Mouse (Mus musculus): ENCODE results near the gene Gpr146. TPM values are rescaled to one million over a fixed set of nuclear protein-coding genes. Genes with fewer than 3 reads are reported as not detected.

Gene Gpr146
- polyA plus RNA-seq, 1 experiment: 15.3 TPM

DNA sequence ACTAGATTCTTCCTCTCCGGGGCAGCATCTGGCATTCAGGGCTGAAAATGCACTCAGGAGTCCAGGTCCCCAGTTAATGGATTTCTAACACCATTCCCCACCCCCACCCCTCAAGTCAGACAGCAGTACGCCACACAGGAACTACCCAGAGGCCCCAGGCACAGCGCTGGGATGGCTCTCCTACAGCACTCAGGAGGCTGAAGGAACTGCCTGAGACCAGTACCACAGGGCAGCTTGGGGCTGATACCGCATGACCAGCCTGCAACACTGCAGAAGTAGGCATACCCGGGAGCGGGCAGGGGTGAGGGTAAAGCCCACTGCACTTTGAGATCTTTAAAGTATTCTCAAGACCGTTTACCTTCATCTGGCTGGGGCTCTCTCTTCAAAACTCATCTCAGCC is 28.0 kb downstream of the Gpr146 start:
- Histone ChIP-seq H3K4me3 (ENCODE audit: insufficient read depth, low read length) (no peak overlapping the region), H3K4me1 (ENCODE audit: control insufficient read depth, insufficient read depth, low read length) (peaks cover 8% of the 10 kb centered on the region), H3K27ac (ENCODE audit: insufficient read depth, low read length) (no peak overlapping the region)
- TF ChIP-seq CTCF (IDR thresholded peaks at IDR 0.05; ENCODE audit: extremely low read depth, insufficient read depth, low read length) (no peak), POLR2A (IDR thresholded peaks at IDR 0.05; ENCODE audit: extremely low read depth, insufficient read depth, low read length) (no peak)

DNA sequence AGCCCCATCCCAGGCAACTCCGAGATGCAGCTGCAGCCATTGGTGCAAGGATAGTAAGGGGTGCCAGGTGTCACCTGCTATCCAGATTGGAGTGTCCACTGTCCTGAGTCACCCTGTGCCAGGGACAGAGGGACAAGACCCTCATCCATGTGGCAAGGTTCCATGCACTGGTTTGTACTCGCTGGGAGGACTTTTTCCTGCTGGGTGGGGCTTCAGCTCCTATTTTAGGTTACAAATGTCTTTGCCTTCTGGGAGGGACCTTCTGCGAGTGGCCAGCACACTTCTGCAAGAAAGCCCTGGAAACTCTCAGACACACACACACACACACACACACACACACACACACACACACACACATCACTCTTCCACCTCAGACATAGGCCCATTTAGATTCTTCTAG is 28.5 kb downstream of the Gpr146 start:
- H3K4me1 ChIP-seq (ENCODE audit: control insufficient read depth, insufficient read depth, low read length): peaks cover 8% of the 10 kb centered on the region
- TF ChIP-seq POLR2A (IDR thresholded peaks at IDR 0.05; ENCODE audit: extremely low read depth, insufficient read depth, low read length): no peak
- TF ChIP-seq CTCF (IDR thresholded peaks at IDR 0.05; ENCODE audit: extremely low read depth, insufficient read depth, low read length): no peak
- H3K4me3 ChIP-seq (ENCODE audit: insufficient read depth, low read length): no peak overlapping the region
- no peak overlapping the region for H3K27ac ChIP-seq (ENCODE audit: insufficient read depth, low read length)

DNA sequence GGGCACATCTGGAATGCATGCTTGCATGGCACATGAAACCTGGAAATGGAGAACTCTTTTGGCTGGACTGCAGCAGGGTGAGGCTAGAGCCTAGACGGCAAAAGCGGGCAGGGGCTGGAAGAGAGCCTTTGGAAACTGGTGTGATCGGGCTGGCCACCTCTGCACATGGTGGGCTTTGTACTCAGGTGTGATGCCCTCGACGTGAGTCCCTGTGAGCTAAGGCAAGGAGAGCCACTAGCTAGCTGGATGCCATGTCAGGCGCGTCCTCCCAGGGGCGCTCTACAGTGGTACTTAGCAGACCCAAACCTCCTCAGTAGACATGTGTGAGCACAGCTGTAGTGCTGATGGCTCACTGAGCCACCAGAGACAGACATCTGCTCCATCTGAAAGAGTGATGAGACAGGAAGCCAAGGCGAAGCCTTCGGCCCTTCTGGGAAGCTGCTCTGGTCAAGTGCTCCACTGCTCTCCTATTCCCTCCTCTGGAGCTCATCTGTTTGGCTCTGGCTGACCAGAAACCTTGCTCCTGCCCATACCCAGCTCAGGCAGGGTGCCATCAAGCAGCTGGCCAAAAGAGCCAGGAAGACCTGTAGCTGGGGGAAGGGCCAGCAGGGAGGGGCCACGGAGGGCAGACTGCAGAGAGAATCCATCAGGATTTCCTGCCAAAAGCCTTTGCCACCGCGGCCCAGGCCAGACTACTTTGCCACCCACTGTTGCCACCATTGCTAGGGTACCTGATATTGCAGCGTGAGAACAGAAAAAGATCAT is 29.8 kb downstream of the Gpr146 start:
- TF ChIP-seq POLR2A (IDR thresholded peaks at IDR 0.05; ENCODE audit: extremely low read depth, insufficient read depth, low read length) (no peak), CTCF (IDR thresholded peaks at IDR 0.05; ENCODE audit: extremely low read depth, insufficient read depth, low read length) (no peak)
- H3K4me3 ChIP-seq (ENCODE audit: insufficient read depth, low read length): no peak overlapping the region

GRCm38 (mm10) chr5:139408511-139408910 is 31.0 kb downstream of the Gpr146 start:
- TF ChIP-seq POLR2A (IDR thresholded peaks at IDR 0.05; ENCODE audit: extremely low read depth, insufficient read depth, low read length) (no peak), CTCF (IDR thresholded peaks at IDR 0.05; ENCODE audit: extremely low read depth, insufficient read depth, low read length) (no peak)
- no peak overlapping the region for H3K4me3 ChIP-seq (ENCODE audit: insufficient read depth, low read length)
- H3K27ac ChIP-seq (ENCODE audit: insufficient read depth, low read length): no peak overlapping the region
- H3K4me1 ChIP-seq (ENCODE audit: control insufficient read depth, insufficient read depth, low read length): no peaks in the 10 kb centered on the region; the same call in 1 of the 2 replicates

More for the DNA sequence above, 29.8 kb downstream of the Gpr146 start:
- no peak overlapping the region for H3K27ac ChIP-seq (ENCODE audit: insufficient read depth, low read length)
- H3K4me1 ChIP-seq (ENCODE audit: control insufficient read depth, insufficient read depth, low read length): peaks cover 3% of the 10 kb centered on the region

DNA sequence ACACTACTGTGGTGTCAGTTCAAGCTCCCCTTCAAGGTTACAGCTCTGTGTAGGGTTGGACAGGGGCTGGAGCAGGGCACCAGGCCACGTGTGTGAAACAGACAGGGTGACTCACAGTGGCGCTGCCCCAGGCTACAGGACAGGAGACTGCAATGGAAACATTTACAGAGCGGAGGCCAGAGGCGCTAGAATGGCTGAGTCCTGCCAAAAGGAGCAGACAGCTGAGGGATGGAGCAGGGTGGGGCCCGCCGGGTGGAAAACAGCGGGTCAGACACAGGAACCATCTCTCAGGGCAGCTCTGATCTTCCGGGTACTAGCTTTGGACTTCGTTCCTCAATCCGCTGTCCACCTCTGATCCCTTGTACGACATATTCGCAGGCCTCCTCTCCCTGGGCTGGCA is 31.9 kb downstream of the Gpr146 start:
- Histone ChIP-seq H3K27ac (ENCODE audit: insufficient read depth, low read length) (peak overlapping the region; percentile 78), H3K4me3 (ENCODE audit: insufficient read depth, low read length) (no peak overlapping the region), H3K4me1 (ENCODE audit: control insufficient read depth, insufficient read depth, low read length) (no peaks in the 10 kb centered on the region; the same call in 1 of the 2 replicates)
- no peak for TF ChIP-seq POLR2A (IDR thresholded peaks at IDR 0.05; ENCODE audit: extremely low read depth, insufficient read depth, low read length)
- no peak for TF ChIP-seq CTCF (IDR thresholded peaks at IDR 0.05; ENCODE audit: extremely low read depth, insufficient read depth, low read length)

- peak overlapping the region; percentile 78 for H3K27ac ChIP-seq (ENCODE audit: insufficient read depth, low read length)
- TF ChIP-seq CTCF (IDR thresholded peaks at IDR 0.05; ENCODE audit: extremely low read depth, insufficient read depth, low read length) (no peak), POLR2A (IDR thresholded peaks at IDR 0.05; ENCODE audit: extremely low read depth, insufficient read depth, low read length) (no peak)
Measured at GRCm38 (mm10) chr5:139410056-139410455, 32.6 kb downstream of the Gpr146 start.

DNA sequence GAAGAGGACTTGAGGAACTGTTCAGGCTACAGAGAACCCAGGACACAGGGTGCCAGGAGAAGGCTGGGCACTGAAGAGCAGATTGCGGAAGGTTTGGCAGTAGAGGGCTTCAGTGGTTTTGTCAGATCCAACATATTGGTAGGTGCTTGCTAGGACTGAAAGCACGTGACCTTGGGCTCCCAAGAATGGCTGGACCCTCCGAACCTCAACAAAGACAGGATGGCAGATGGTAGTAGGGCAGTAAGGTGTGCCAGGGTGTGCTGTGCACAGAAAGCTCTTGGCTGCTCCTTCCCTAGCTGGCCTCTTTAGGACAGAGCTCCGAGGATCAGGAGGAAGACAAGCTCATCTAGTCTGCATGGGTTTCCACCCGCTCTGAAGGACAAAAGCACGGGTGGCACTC is 33.6 kb downstream of the Gpr146 start:
- Histone ChIP-seq H3K4me1 (ENCODE audit: control insufficient read depth, insufficient read depth, low read length) (no peaks in the 10 kb centered on the region; the same call in 1 of the 2 replicates), H3K4me3 (ENCODE audit: insufficient read depth, low read length) (no peak overlapping the region), H3K27ac (ENCODE audit: insufficient read depth, low read length) (no peak overlapping the region)
- TF ChIP-seq POLR2A (IDR thresholded peaks at IDR 0.05; ENCODE audit: extremely low read depth, insufficient read depth, low read length) (no peak), CTCF (IDR thresholded peaks at IDR 0.05; ENCODE audit: extremely low read depth, insufficient read depth, low read length) (no peak)

More at GRCm38 (mm10) chr5:139410056-139410455, 32.6 kb downstream of the Gpr146 start:
- Histone ChIP-seq H3K4me1 (ENCODE audit: control insufficient read depth, insufficient read depth, low read length) (no peaks in the 10 kb centered on the region; the same call in 1 of the 2 replicates), H3K4me3 (ENCODE audit: insufficient read depth, low read length) (no peak overlapping the region)

GRCm38 (mm10) chr5:139411665-139412314 is 34.3 kb downstream of the Gpr146 start:
- no peak for TF ChIP-seq POLR2A (IDR thresholded peaks at IDR 0.05; ENCODE audit: extremely low read depth, insufficient read depth, low read length)
- no peak for TF ChIP-seq CTCF (IDR thresholded peaks at IDR 0.05; ENCODE audit: extremely low read depth, insufficient read depth, low read length)
- no peak overlapping the region for H3K4me3 ChIP-seq (ENCODE audit: insufficient read depth, low read length)
- no peak overlapping the region for H3K27ac ChIP-seq (ENCODE audit: insufficient read depth, low read length)
- no peaks in the 10 kb centered on the region; the same call in 1 of the 2 replicates for H3K4me1 ChIP-seq (ENCODE audit: control insufficient read depth, insufficient read depth, low read length)

DNA sequence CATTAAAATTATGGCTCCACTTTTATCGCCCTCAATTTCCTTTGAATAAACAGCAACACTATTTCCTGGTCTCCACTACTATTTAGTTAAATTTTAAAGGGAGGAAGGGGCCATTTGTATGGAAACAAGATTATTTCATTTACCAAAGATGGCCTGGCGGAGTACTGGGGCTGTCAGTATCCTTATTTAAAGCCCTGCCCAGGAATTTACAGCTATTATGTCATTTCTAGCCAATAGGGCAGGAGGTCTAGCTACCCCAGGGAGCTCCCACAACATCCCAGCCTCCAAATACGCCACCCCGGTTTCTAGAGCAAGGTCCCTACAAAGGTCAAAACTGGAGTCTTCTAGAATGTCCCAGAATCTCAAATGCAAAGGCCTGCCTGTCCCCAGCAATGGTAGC is 36.0 kb downstream of the Gpr146 start:
- H3K27ac ChIP-seq (ENCODE audit: insufficient read depth, low read length): no peak overlapping the region
- TF ChIP-seq CTCF (IDR thresholded peaks at IDR 0.05; ENCODE audit: extremely low read depth, insufficient read depth, low read length): no peak
- TF ChIP-seq POLR2A (IDR thresholded peaks at IDR 0.05; ENCODE audit: extremely low read depth, insufficient read depth, low read length): no peak
- no peaks in the 10 kb centered on the region for H3K4me1 ChIP-seq (ENCODE audit: control insufficient read depth, insufficient read depth, low read length)
- H3K4me3 ChIP-seq (ENCODE audit: insufficient read depth, low read length): no peak overlapping the region

DNA sequence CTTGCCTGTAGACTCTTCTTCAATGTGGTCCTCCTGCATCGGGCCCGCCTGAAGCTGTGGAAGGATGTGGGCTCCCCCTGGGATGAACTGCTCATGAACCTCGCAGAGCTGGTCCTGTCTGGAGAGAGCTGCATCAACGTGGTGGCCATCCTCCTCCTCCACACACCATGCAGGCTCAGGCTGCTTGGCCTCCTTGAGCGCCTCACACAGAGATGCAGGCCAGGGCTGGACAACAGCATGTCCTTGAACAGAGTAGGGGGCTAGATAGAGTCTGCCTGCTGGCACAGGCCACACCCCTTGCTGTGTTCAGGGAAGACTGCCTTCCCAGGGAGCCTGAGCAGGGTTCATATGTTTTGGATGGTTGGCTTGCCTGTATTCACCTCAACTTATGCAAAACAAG is 37.5 kb downstream of the Gpr146 start:
- Histone ChIP-seq H3K4me1 (ENCODE audit: control insufficient read depth, insufficient read depth, low read length) (no peaks in the 10 kb centered on the region), H3K4me3 (ENCODE audit: insufficient read depth, low read length) (no peak overlapping the region), H3K27ac (ENCODE audit: insufficient read depth, low read length) (no peak overlapping the region)
- TF ChIP-seq CTCF (IDR thresholded peaks at IDR 0.05; ENCODE audit: extremely low read depth, insufficient read depth, low read length) (no peak), POLR2A (IDR thresholded peaks at IDR 0.05; ENCODE audit: extremely low read depth, insufficient read depth, low read length) (no peak)

Data from cortical plate, adult 2 months (tissue).